Mouse (Mus musculus) limb, embryonic 10.5 days (tissue): ENCODE measurements around the gene Hmgn2. TPM values are rescaled to one million over a fixed set of nuclear protein-coding genes. Genes with fewer than 3 reads are reported as not detected.
A peak's percentile ranks its signal among the peaks of the same experiment; 100 is the strongest.
"Not testable (repeated sequence)": the region's sequence is repeated elsewhere in the genome, so short reads cannot be mapped to it uniquely, and the experiment has no call there.

Experiments used
- DNase-seq: peaks from one replicate; pipeline ENCODE4 v3.0.0-alpha.2; 2017; ENCODE audit warnings: low spot score
- H3K27ac ChIP-seq: fragments of 300-500 bp; sonication (generic); 2 replicates; pipeline ENCODE4 v1.5.1; 2016; ENCODE audit warnings: mild to moderate bottlenecking
- H3K27me3 ChIP-seq: fragments of 300-500 bp; sonication (generic); 2 replicates; pipeline ENCODE4 v1.6.1; 2016; ENCODE audit warnings: low read depth, mild to moderate bottlenecking; ENCODE audit not compliant: poor library complexity, severe bottlenecking
- H3K36me3 ChIP-seq: fragments of 300-500 bp; sonication (generic); 2 replicates; pipeline ENCODE4 v1.6.1; 2016; ENCODE audit warnings: mild to moderate bottlenecking, moderate library complexity
- H3K4me1 ChIP-seq: fragments of 300-500 bp; sonication (generic); 2 replicates; pipeline ENCODE4 v1.6.1; 2016
- H3K4me3 ChIP-seq: fragments of 300-500 bp; sonication (generic); 2 replicates; pipeline ENCODE4 v1.5.1; 2016; ENCODE audit warnings: mild to moderate bottlenecking, moderate library complexity
- H3K9me3 ChIP-seq: fragments of 300-500 bp; sonication (generic); replicated peaks from 2 replicates; pipeline ENCODE4 v1.6.1; 2016; ENCODE audit warnings: mild to moderate bottlenecking
- WGBS: fragments of 180-500 bp; shearing (Covaris S2); methylation state at CpG from one replicate; pipeline ENCODE4 v1.1.7; 2016; 5-methylcytosine and 5-hydroxymethylcytosine counted together
- polyA plus RNA-seq: library from polyadenylated mRNA; unstranded; fragments of >200 nt; fragmentation: Nextera tagmentation; extraction: Ambion mirVana; gene quantifications from 2 replicates; pipeline ENCODE4 v1.2.1, GENCODE M21; 2016

Gene Hmgn2
- polyA plus RNA-seq, 1 experiment from 2014 or later = 2,950 TPM

DNA sequence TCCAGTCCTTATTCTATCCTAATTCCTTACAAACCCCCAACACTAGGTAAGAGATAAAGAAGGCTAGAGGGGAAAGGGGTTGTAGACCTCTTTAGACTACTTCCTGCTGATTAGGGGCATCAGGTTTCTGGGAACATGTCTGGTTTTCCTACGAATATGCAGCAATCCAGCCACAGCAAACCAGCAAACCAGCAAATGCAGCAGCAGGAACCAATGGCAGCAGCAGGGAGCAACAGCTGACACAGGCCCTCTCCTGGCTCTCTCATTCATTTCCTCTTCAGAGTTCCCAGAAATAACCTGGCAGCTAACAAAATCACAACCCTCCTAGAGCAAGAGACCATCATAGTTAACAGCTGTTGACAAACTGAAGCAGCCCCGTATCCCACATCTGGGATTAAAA lies 30.4 kb downstream of the Hmgn2 start:
- Histone ChIP-seq H3K4me3 (no peak overlapping the region), H3K4me1 (peaks cover 14% of the 10 kb centered on the region), H3K36me3 (no peaks in the 10 kb centered on the region), H3K27ac (no peak overlapping the region), H3K9me3 (no peaks in the 10 kb centered on the region), H3K27me3 (no peaks in the 10 kb centered on the region)
- no peak for DNase-seq
- WGBS = 56% methylated on average over 2 of the region's 2 CpGs

DNA sequence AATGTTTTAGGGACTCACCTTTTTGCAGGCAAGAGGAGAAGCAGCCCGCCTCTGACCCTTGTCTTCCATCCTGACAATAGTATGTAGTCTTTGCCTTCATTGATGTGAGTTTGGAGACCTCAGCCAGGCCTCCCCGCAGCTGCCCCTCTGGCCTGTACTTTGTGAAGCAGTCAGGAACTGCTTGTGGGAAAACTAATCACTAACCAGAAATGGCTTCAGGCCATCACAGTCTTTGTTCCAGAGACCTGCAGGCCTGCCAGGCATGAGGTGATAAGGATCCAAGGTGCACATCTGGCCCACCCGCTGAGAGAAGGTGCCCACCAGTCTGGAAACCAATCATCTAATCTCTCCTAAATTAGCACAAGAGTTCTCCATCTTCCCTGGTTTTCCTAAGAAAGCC lies 36.7 kb downstream of the Hmgn2 start:
- Histone ChIP-seq H3K27me3 (no peaks in the 10 kb centered on the region), H3K9me3 (no peaks in the 10 kb centered on the region), H3K4me1 (peaks cover 12% of the 10 kb centered on the region), H3K36me3 (no peaks in the 10 kb centered on the region), H3K27ac (no peak overlapping the region), H3K4me3 (no peak overlapping the region)
- DNase-seq = no peak
- 78% methylated on average over 3 of the region's 3 CpGs for WGBS

DNA sequence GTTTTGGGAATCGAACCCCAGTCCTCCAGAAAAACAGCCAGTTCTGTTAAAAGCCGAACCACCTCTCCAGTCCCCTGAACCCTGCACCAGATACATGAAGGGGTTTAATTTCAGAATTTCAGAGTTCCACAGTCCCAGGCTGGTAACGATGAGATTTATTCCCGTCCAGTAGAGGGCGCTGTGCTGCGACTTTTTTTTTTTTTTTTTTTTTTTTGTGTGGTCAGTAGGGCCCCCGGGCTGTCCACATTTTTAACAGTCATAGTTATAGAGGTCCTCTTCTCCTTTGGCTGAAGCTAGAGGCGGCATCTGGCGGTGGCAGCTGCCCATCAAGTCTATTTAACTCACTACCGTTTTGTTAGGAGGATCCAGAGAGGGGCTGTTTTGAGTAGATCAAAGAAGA lies 37.1 kb downstream of the Hmgn2 start:
- Histone ChIP-seq H3K4me3 (no peak overlapping the region), H3K27me3 (no peaks in the 10 kb centered on the region), H3K27ac (no peak overlapping the region), H3K4me1 (peaks cover 12% of the 10 kb centered on the region), H3K36me3 (no peaks in the 10 kb centered on the region), H3K9me3 (no peaks in the 10 kb centered on the region)
- DNase-seq = peak; percentile 47
- 15% methylated on average over 10 of the region's 10 CpGs for WGBS

DNA sequence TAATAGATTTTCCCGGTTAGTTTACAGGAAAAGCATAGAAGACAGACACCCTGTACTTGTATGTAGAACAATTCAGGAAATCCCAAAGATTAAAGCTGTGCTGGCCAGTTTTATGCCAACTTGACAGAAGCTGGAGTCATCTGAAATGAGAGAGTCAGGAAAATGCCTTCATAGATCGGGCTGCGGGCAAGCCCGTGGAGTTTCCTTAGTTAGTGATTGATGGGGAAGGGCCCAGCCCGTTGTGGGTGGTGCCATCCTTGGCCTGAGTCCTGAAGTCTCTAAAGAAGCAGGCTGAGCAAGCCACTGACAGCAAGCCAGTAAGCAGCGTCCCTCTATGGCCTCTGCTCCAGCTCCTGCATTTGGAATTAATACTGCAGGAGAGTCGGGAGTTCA lies 39.2 kb downstream of the Hmgn2 start:
- no peak overlapping the region for H3K4me3 ChIP-seq
- no peaks in the 10 kb centered on the region for H3K27me3 ChIP-seq
- no peaks in the 10 kb centered on the region for H3K36me3 ChIP-seq
- no peaks in the 10 kb centered on the region for H3K9me3 ChIP-seq
- H3K27ac ChIP-seq = peak overlapping the region; percentile 72; the same call in 1 of the 2 replicates
- DNase-seq = no peak
- WGBS = 32% methylated on average over 7 of the region's 7 CpGs
- peaks cover 12% of the 10 kb centered on the region for H3K4me1 ChIP-seq

DNA sequence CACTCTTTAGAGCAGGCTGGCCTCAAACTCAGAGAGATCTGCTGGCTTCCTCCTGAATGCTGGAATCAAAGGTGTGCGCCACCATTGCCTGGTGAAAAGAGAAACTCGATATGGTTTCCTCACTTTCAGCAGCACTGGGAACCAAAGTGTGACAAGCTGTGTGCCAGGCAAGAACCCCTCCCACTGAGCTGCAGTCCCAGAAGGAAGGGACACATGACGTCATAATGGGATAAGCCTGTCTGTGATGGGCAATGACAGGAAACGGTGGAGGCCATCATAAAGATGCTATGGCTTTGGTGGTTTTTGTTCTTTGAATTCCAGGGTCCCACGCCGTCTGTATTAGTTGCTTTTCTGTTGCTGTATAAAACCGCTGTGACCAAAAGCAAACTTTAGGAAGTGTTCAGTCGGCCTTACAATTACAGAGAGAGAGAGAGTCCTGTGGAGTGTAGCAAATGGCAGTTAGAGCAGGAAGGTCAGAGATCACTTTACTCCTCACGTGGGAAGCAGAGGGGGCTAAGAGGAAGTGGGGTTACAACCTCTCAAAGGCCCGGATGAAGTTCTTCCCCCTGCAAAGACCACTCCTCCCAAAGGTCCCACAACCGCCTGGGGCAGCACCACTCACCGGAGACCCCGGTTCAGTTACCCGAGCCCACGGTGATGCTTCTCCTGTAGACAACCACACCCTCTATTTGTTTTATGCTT lies 39.7 kb downstream of the Hmgn2 start:
- Histone ChIP-seq H3K27ac (peak overlapping the region; percentile 72), H3K9me3 (no peaks in the 10 kb centered on the region), H3K27me3 (no peaks in the 10 kb centered on the region), H3K4me1 (peaks cover 12% of the 10 kb centered on the region), H3K4me3 (no peak overlapping the region), H3K36me3 (no peaks in the 10 kb centered on the region)
- 46% methylated on average over 15 of the region's 15 CpGs for WGBS
- DNase-seq = peak; percentile 49

DNA sequence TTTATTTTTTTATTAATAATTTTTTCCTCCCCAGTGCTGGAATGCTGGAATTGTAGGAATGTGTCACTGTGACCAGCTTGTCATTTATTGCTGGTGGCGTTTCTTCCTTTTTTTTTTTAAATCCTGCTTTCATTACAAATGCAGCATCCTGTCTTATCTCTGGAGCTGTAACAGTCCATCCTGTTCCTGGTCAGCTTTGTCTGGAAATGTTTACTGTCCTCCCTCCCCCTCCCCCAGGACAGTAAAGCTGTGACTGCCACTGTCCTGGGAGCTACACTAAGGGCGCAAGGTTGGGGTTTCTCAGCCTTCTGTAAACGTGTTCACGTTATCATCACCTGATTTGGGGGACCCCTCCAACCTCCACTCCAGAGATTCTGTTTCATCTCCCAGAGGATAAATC lies 43.2 kb downstream of the Hmgn2 start:
- Histone ChIP-seq H3K9me3 (no peaks in the 10 kb centered on the region), H3K27ac (no peak overlapping the region), H3K4me3 (no peak overlapping the region), H3K4me1 (peaks cover 12% of the 10 kb centered on the region), H3K27me3 (no peaks in the 10 kb centered on the region), H3K36me3 (no peaks in the 10 kb centered on the region)
- no peak for DNase-seq
- 72% methylated on average over 4 of the region's 4 CpGs for WGBS

DNA sequence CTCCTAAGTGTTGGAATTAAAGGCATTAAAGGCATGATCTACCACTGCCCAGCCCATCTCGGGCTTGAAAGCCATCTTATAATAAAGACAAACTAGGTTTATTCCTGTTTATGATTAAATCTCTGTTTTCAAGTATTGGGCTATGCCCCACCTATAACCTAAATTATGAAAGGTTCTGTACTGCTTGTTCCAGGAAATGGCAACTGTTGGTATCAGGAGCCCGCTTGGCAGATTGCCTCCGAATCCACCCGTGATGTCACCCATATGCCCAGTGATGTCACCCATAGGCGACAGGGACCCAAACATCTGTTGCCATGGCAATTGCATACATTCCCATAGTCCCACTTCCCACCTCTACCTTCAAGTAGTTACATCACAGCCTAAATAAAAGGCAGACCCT lies 44.7 kb downstream of the Hmgn2 start:
- 93% methylated on average over 5 of the region's 5 CpGs for WGBS
- Histone ChIP-seq H3K36me3 (no peaks in the 10 kb centered on the region), H3K27me3 (no peaks in the 10 kb centered on the region), H3K4me1 (peaks cover 5% of the 10 kb centered on the region), H3K27ac (no peak overlapping the region), H3K4me3 (no peak overlapping the region), H3K9me3 (no peaks in the 10 kb centered on the region)
- no peak for DNase-seq

DNA sequence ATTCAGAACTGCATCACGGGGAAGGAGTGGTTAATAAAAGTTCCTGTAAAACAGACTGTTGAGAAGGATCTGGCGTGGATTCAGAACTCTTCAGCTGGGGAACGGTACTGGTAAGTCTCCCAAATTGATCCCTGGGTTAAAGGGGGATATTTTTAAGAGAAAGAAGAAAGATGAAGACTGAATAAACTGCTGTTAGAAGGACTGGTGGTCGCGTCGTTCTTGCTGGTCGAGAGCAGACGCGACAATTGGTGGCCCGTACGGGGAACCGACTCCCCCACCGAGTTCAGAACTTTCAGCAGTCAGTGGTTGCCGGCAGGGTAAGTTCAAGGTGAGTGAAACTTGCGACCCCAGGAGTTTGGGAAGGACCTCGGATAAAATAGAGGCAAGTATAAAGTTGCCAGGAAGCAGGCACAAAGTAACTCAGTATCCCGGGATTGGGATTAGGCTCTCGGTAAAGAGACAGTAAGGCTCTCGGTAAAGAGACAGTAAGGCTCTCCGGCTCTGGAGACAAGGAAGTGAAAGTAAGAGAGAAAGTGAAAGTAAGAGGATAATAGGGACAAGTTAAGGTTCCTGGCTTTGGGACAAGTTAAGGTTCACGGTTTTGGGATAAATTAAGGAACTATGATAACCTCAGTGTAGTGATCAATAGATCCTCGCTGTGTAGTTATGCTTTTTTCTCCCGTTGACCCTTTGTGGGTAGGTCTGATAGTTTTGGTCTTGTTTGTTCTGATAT lies 50.2 kb downstream of the Hmgn2 start:
- not testable (repeated sequence) for H3K4me1 ChIP-seq, H3K9me3 ChIP-seq, DNase-seq, H3K27me3 ChIP-seq, H3K27ac ChIP-seq, H3K36me3 ChIP-seq, H3K4me3 ChIP-seq
- 92% methylated on average over 23 of the region's 23 CpGs for whole genome bisulfite sequencing

Other genes starting within 250 kb of the Hmgn2 start
- gene Arid1a, start 211.9 kb downstream of the Hmgn2 start, polyA plus RNA-seq = 42.1 and 46.6 TPM in 2 replicates
- gene Rps6ka1, start 80.9 kb downstream of the Hmgn2 start, polyA plus RNA-seq = 52.1 and 53.3 TPM in 2 replicates
- 41.8 and 41.9 TPM in 2 replicates for gene Dhdds, start 32.3 kb upstream of the Hmgn2 start, polyA plus RNA-seq
- 16.7 and 46.5 TPM in 2 replicates for gene Lin28a, start 50.2 kb upstream of the Hmgn2 start, polyA plus RNA-seq
- gene Zfp683, start 85.2 kb upstream of the Hmgn2 start, polyA plus RNA-seq = not detected in 2 replicates
- 3.5 and 4.4 TPM in 2 replicates for gene Crybg2, start 92.2 kb upstream of the Hmgn2 start, polyA plus RNA-seq
- gene Cd52, start 126.4 kb upstream of the Hmgn2 start, polyA plus RNA-seq = 2.4 and 3.9 TPM in 2 replicates
- gene Ubxn11, start 133.9 kb upstream of the Hmgn2 start, polyA plus RNA-seq = 5.1 and 6.5 TPM in 2 replicates
- 280 and 308 TPM in 2 replicates for gene Sh3bgrl3, start 160.1 kb upstream of the Hmgn2 start, polyA plus RNA-seq
- gene Cep85, start 218.5 kb upstream of the Hmgn2 start, polyA plus RNA-seq = 27.1 and 29.1 TPM in 2 replicates
- gene Gm7534, start 234.4 kb upstream of the Hmgn2 start, polyA plus RNA-seq = not detected in 2 replicates